Mouse (Mus musculus): ENCODE measurements around the gene Exoc1.

DNA sequence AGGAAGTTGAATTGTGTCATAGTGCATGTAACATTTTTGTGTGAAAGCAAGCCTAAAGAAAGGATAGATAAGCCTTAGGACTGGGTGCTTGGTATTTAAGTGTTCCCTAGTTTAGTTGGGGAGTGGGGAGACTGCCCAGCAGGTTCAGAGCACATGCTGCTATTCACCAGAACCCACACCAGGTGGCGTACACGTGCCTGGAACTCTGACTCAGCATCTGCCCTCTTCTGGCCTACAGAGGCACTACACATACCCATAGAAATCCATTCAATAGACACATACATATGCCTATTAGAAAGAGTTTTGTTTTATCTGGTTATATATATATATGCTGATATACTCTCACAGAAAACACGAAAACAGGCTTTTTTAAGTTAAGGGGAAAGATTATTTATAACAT is 36.2 kb downstream of the Exoc1 start:
- no peak for TF ChIP-seq TCF3 (IDR thresholded peaks at IDR 0.05; ENCODE audit: insufficient read length, low read depth)
- no peak for TF ChIP-seq MYOD1 (IDR thresholded peaks at IDR 0.05; ENCODE audit: control insufficient read depth in 1 of 3, insufficient read length in 2 of 3, low read depth in 2 of 3)
- no peak for TF ChIP-seq POLR2A (IDR thresholded peaks at IDR 0.05; ENCODE audit: insufficient read length, low read depth)

Data from myocyte (in vitro differentiated cells).